Mouse (Mus musculus) heart, embryonic 16.5 days (tissue): ENCODE results near the gene Fam186a. TPM values are rescaled to one million over a fixed set of nuclear protein-coding genes. Genes with fewer than 3 reads are reported as not detected.
"Not testable (repeated sequence)": the region's sequence is repeated elsewhere in the genome, so short reads cannot be mapped to it uniquely, and the experiment has no call there.

Source experiments
- ATAC-seq: fragments of 200-750 bp; cut with Nextera tagmentation; replicated peaks from 2 replicates; pipeline ENCODE4 v1.8.0; 2017; ENCODE audit warnings: moderate number of reproducible peaks; ENCODE audit not compliant: insufficient read depth, low FRiP score; ENCODE audit errors: extremely low read depth
- H3K27ac ChIP-seq: fragments of 300-500 bp; sonication (generic); 2 replicates; pipeline ENCODE4 v1.5.1; 2014; ENCODE audit warnings: mild to moderate bottlenecking, low read length, control low read depth, moderate library complexity
- H3K27me3 ChIP-seq: fragments of 300-500 bp; sonication (generic); 2 replicates; pipeline ENCODE4 v1.6.1; 2014; ENCODE audit warnings: low read length, mixed read lengths; ENCODE audit not compliant: control insufficient read depth, insufficient read depth
- H3K36me3 ChIP-seq: fragments of 300-500 bp; sonication (generic); 2 replicates; pipeline ENCODE4 v1.6.1; 2014; ENCODE audit not compliant: control insufficient read depth, insufficient read depth
- H3K4me1 ChIP-seq: fragments of 300-500 bp; sonication (generic); 2 replicates; pipeline ENCODE4 v1.6.1; 2014; ENCODE audit warnings: low read length, mixed read lengths; ENCODE audit not compliant: control insufficient read depth, insufficient read depth
- H3K4me2 ChIP-seq: fragments of 300-500 bp; sonication (generic); 2 replicates; pipeline ENCODE4 v1.6.1; 2014; ENCODE audit warnings: low read depth, mild to moderate bottlenecking, control low read depth, low read length
- H3K4me3 ChIP-seq: fragments of 300-500 bp; sonication (generic); 2 replicates; pipeline ENCODE4 v1.5.1; 2014; ENCODE audit warnings: mild to moderate bottlenecking, control low read depth, low read length
- H3K9ac ChIP-seq: fragments of 300-500 bp; sonication (generic); 2 replicates; pipeline ENCODE4 v1.6.1; 2014; ENCODE audit warnings: low read length, control low read depth
- H3K9me3 ChIP-seq: fragments of 300-500 bp; sonication (generic); replicated peaks from 2 replicates; pipeline ENCODE4 v1.6.1; 2016; ENCODE audit warnings: low read length; ENCODE audit not compliant: control insufficient read depth
- WGBS: fragments of 180-500 bp; shearing (Covaris S2); extraction: QIAGEN DNeasy Blood & Tissue Kit; methylation state at CpG from one replicate; pipeline ENCODE4 v1.1.7; 2014; 5-methylcytosine and 5-hydroxymethylcytosine counted together
- polyA plus RNA-seq: library from polyadenylated mRNA; unstranded; fragments of >200 nt; fragmentation: Nextera tagmentation; extraction: Ambion mirVana; gene quantifications from 2 replicates; pipeline ENCODE4 v1.2.1, GENCODE M21; 2015

Gene Fam186a
- polyA plus RNA-seq, 1 experiment from 2014 or later: not detected

- 39% methylated on average over 19 of the region's 19 CpGs for WGBS
- no peak overlapping the region for H3K4me3 ChIP-seq
- no peaks in the 10 kb centered on the region for H3K36me3 ChIP-seq
Observed at GRCm38 (mm10) chr15:99890412-99891236, 76.2 kb downstream of the Fam186a start.

GRCm38 (mm10) chr15:99889275-99889874 lies 77.5 kb downstream of the Fam186a start:
- H3K27me3 ChIP-seq: no peaks in the 10 kb centered on the region
- H3K27ac ChIP-seq: no peak overlapping the region
- 0 out of 2 replicates have a peak, but pooled peaks cover 2% of the 10 kb centered on the region for H3K9me3 ChIP-seq
- no peaks in the 10 kb centered on the region for H3K36me3 ChIP-seq
- no peak overlapping the region for H3K4me2 ChIP-seq
- peaks cover 5% of the 10 kb centered on the region; the same call in 1 of the 2 replicates for H3K4me1 ChIP-seq
- no peak overlapping the region for H3K4me3 ChIP-seq
- 46% methylated on average over 8 of the region's 8 CpGs for WGBS
- no peak overlapping the region for H3K9ac ChIP-seq
- no peak for ATAC-seq

More at GRCm38 (mm10) chr15:99890412-99891236, 76.2 kb downstream of the Fam186a start:
- Histone ChIP-seq H3K9me3 (0 out of 2 replicates have a peak, but pooled peaks cover 2% of the 10 kb centered on the region), H3K9ac (no peak overlapping the region), H3K4me1 (peaks cover 5% of the 10 kb centered on the region; the same call in 1 of the 2 replicates), H3K27ac (no peak overlapping the region), H3K27me3 (no peaks in the 10 kb centered on the region), H3K4me2 (peak overlapping the region; percentile 38)
- 0 out of 2 replicates have a peak, but pooled peaks have one; percentile 41 for ATAC-seq

- not testable (repeated sequence) for H3K4me2 ChIP-seq, H3K36me3 ChIP-seq, H3K27ac ChIP-seq, H3K9ac ChIP-seq, ATAC-seq, H3K27me3 ChIP-seq, H3K9me3 ChIP-seq, H3K4me3 ChIP-seq, H3K4me1 ChIP-seq
- 93% methylated on average over 2 of the region's 2 CpGs for WGBS
Observed at GRCm38 (mm10) chr15:99887130-99887529, 79.7 kb downstream of the Fam186a start.

- H3K9ac ChIP-seq: no peak overlapping the region
- H3K4me2 ChIP-seq: no peak overlapping the region
- no peak overlapping the region for H3K27ac ChIP-seq
- H3K4me3 ChIP-seq: no peak overlapping the region
- ATAC-seq: no peak
- H3K36me3 ChIP-seq: no peaks in the 10 kb centered on the region
- H3K27me3 ChIP-seq: no peaks in the 10 kb centered on the region
- H3K4me1 ChIP-seq: no peaks in the 10 kb centered on the region
- H3K9me3 ChIP-seq: 0 out of 2 replicates have a peak, but pooled peaks cover 2% of the 10 kb centered on the region
- 68% methylated on average over 12 of the region's 12 CpGs for WGBS
Observed at GRCm38 (mm10) chr15:99884038-99884437, 82.8 kb downstream of the Fam186a start.

- H3K36me3 ChIP-seq: no peaks in the 10 kb centered on the region
- no peak overlapping the region for H3K27ac ChIP-seq
- no peak overlapping the region for H3K4me2 ChIP-seq
- ATAC-seq: no peak
- H3K27me3 ChIP-seq: no peaks in the 10 kb centered on the region
- no peak overlapping the region for H3K4me3 ChIP-seq
- H3K9me3 ChIP-seq: no peaks in the 10 kb centered on the region
- no peak overlapping the region for H3K9ac ChIP-seq
- H3K4me1 ChIP-seq: peaks cover 7% of the 10 kb centered on the region
- 78% methylated on average over 5 of the region's 5 CpGs for WGBS
Observed at GRCm38 (mm10) chr15:99878541-99878940, 88.3 kb downstream of the Fam186a start.

GRCm38 (mm10) chr15:99875334-99875869 lies 91.5 kb downstream of the Fam186a start, which contains the start of gene Lima1:
TSS of gene Lima1 (minus strand) at chr15:99875456.
- ATAC-seq: peak; percentile 96
- no peaks in the 10 kb centered on the region for H3K9me3 ChIP-seq
- H3K4me3 ChIP-seq: peak within 1 kb of the TSS; percentile 85
- peak within 1 kb of the TSS; percentile 82 for H3K9ac ChIP-seq
- no peaks in the 10 kb centered on the region for H3K36me3 ChIP-seq
- H3K27me3 ChIP-seq: no peaks in the 10 kb centered on the region
- peaks cover 7% of the 10 kb centered on the region for H3K4me1 ChIP-seq
- peak within 1 kb of the TSS; percentile 99 for H3K4me2 ChIP-seq
- under 1% methylated on average over 38 of the region's 38 CpGs for WGBS
- H3K27ac ChIP-seq: peak within 1 kb of the TSS; percentile 83

GRCm38 (mm10) chr15:99874612-99875333 lies 92.1 kb downstream of the Fam186a start:
- peak; percentile 23; the same call in 1 of the 2 replicates for ATAC-seq
- 4% methylated on average over 30 of the region's 30 CpGs for WGBS
- Histone ChIP-seq H3K27me3 (no peaks in the 10 kb centered on the region), H3K9ac (peak overlapping the region; percentile 82), H3K4me2 (peak overlapping the region; percentile 99), H3K27ac (peak overlapping the region; percentile 52), H3K9me3 (no peaks in the 10 kb centered on the region), H3K36me3 (no peaks in the 10 kb centered on the region), H3K4me1 (peaks cover 7% of the 10 kb centered on the region), H3K4me3 (peak overlapping the region; percentile 85)

GRCm38 (mm10) chr15:99872543-99872942 lies 94.3 kb downstream of the Fam186a start:
- Histone ChIP-seq H3K27ac (no peak overlapping the region), H3K9ac (no peak overlapping the region), H3K9me3 (no peaks in the 10 kb centered on the region), H3K4me1 (peaks cover 7% of the 10 kb centered on the region), H3K36me3 (no peaks in the 10 kb centered on the region), H3K27me3 (no peaks in the 10 kb centered on the region), H3K4me2 (no peak overlapping the region), H3K4me3 (no peak overlapping the region)
- WGBS: 94% methylated on average over 3 of the region's 3 CpGs
- no peak for ATAC-seq
